Mouse (Mus musculus): ENCODE data around the gene Gm17268. TPM values are rescaled to one million over a fixed set of nuclear protein-coding genes. Genes with fewer than 3 reads are reported as not detected.

Gm17268 gene
- polyA plus RNA-seq, 1 experiment from 2014 or later = not detected

DNA sequence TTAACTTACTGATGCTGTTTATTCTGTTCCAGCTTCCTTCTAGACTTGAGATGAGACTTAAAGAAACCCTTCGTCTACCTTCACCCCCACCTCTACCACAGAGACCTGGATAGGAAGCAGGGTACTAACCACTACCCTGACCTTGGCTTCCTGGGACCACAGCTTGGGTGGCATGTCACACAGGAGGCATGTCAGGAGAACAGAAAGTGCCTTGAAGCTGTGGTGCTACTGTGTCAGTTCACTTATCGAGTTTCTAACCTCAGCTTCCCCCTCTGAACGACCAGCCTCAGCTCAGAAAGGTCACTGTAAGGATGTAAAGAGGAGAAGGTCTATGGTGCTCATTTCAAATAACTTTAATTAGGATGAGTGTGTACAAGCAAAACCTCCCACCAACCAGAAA lies 17.0 kb downstream of the Gm17268 start:
- no peak overlapping the region for H3K9ac ChIP-seq (ENCODE audit: low read depth, low read length)
- H3K9me3 ChIP-seq (ENCODE audit: control insufficient read depth, low read length) = no peaks in the 10 kb centered on the region
- no peak overlapping the region for H3K4me3 ChIP-seq (ENCODE audit: low read depth, low read length)
- H3K36me3 ChIP-seq (ENCODE audit: control insufficient read depth, insufficient read depth, low read length) = no peaks in the 10 kb centered on the region
- no peaks in the 10 kb centered on the region for H3K4me1 ChIP-seq (ENCODE audit: control insufficient read depth, insufficient read depth, low read length)
- 57% methylated on average over 3 of the region's 3 CpGs for WGBS
- no peak for DNase-seq (ENCODE audit: low spot score)
- H3K27me3 ChIP-seq (replicated peaks; ENCODE audit: control insufficient read depth, insufficient read depth, low read length) = no peaks in the 10 kb centered on the region
- ATAC-seq (ENCODE audit: low read depth) = no peak
- H3K27ac ChIP-seq (replicated peaks; ENCODE audit: low read depth, low read length) = no peak overlapping the region
- H3K4me2 ChIP-seq (ENCODE audit: low read depth, low read length) = no peak overlapping the region

DNA sequence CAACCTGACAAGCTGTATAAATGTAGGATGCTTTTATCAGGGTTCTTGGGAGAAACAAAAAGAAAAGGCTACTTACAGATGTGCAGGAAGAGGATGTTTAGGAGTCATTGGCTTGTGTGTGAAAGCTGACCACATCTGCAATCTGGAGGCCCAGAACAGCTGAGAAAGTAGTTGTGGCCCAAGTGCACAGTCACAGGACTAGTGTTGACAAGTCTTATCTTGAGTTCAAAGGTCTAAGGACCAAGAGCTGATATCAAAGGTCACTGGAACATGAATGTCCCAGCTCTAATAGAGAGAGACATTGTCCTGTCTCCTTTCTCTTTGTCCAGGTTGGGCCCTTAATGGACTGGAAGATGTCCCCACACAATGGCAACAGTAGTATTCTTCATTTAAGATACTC lies 18.6 kb downstream of the Gm17268 start:
- H3K9me3 ChIP-seq (ENCODE audit: control insufficient read depth, low read length) = no peaks in the 10 kb centered on the region
- H3K27ac ChIP-seq (replicated peaks; ENCODE audit: low read depth, low read length) = no peak overlapping the region
- H3K4me3 ChIP-seq (ENCODE audit: low read depth, low read length) = no peak overlapping the region
- no peak overlapping the region for H3K9ac ChIP-seq (ENCODE audit: low read depth, low read length)
- no peak for DNase-seq (ENCODE audit: low spot score)
- no peaks in the 10 kb centered on the region for H3K27me3 ChIP-seq (replicated peaks; ENCODE audit: control insufficient read depth, insufficient read depth, low read length)
- H3K4me2 ChIP-seq (ENCODE audit: low read depth, low read length) = no peak overlapping the region
- ATAC-seq (ENCODE audit: low read depth) = no peak
- H3K36me3 ChIP-seq (ENCODE audit: control insufficient read depth, insufficient read depth, low read length) = no peaks in the 10 kb centered on the region
- H3K4me1 ChIP-seq (ENCODE audit: control insufficient read depth, insufficient read depth, low read length) = no peaks in the 10 kb centered on the region

GRCm38 (mm10) chr11:82019389-82019788 lies 19.0 kb downstream of the Gm17268 start:
- H3K9ac ChIP-seq (ENCODE audit: low read depth, low read length) = no peak overlapping the region
- no peak overlapping the region for H3K4me2 ChIP-seq (ENCODE audit: low read depth, low read length)
- DNase-seq (ENCODE audit: low spot score) (no peak), ATAC-seq (ENCODE audit: low read depth) (no peak)
- H3K9me3 ChIP-seq (ENCODE audit: control insufficient read depth, low read length) = no peaks in the 10 kb centered on the region
- WGBS = 37% methylated on average over 2 of the region's 2 CpGs
- no peak overlapping the region for H3K27ac ChIP-seq (replicated peaks; ENCODE audit: low read depth, low read length)
- no peaks in the 10 kb centered on the region for H3K4me1 ChIP-seq (ENCODE audit: control insufficient read depth, insufficient read depth, low read length)
- H3K36me3 ChIP-seq (ENCODE audit: control insufficient read depth, insufficient read depth, low read length) = no peaks in the 10 kb centered on the region
- no peak overlapping the region for H3K4me3 ChIP-seq (ENCODE audit: low read depth, low read length)
- H3K27me3 ChIP-seq (replicated peaks; ENCODE audit: control insufficient read depth, insufficient read depth, low read length) = no peaks in the 10 kb centered on the region

DNA sequence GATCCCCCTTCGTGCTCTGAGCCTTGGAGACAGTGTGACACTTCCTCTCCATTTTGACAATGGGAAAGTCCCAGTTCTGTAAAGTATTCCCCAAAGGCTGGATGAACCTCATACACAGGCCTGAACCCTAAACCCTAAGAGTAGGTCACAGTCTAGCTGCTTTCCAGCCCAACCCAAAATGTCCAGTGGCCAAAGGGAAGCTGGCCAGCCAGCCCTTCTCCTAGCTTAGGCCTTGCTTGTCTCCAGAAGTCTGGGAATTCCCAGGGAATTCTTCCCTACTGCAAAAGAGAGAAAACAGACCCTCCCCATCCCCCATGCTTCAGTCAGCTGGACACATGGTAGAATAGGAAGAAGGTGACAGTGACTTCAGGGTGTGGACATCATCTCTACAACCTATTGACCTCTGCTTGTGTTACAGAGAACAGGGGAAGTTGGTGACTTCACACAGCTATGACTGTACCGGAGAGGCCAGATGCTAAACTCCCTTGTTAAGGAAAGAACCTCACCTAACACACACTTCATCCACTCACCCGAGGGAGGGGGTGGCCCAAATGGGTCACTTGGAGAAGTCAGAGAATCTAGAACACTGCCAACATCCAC lies 22.1 kb downstream of the Gm17268 start:
- Histone ChIP-seq H3K4me1 (ENCODE audit: control insufficient read depth, insufficient read depth, low read length) (no peaks in the 10 kb centered on the region), H3K9ac (ENCODE audit: low read depth, low read length) (no peak overlapping the region), H3K4me2 (ENCODE audit: low read depth, low read length) (no peak overlapping the region), H3K36me3 (ENCODE audit: control insufficient read depth, insufficient read depth, low read length) (no peaks in the 10 kb centered on the region), H3K27ac (replicated peaks; ENCODE audit: low read depth, low read length) (no peak overlapping the region), H3K4me3 (ENCODE audit: low read depth, low read length) (no peak overlapping the region), H3K9me3 (ENCODE audit: control insufficient read depth, low read length) (no peaks in the 10 kb centered on the region), H3K27me3 (replicated peaks; ENCODE audit: control insufficient read depth, insufficient read depth, low read length) (no peaks in the 10 kb centered on the region)
- no peak for DNase-seq (ENCODE audit: low spot score)
- WGBS = 77% methylated on average over 3 of the region's 3 CpGs
- no peak for ATAC-seq (ENCODE audit: low read depth)

GRCm38 (mm10) chr11:82015066-82015465 lies 23.3 kb downstream of the Gm17268 start:
- 58% methylated on average over 2 of the region's 2 CpGs for WGBS
- H3K27me3 ChIP-seq (replicated peaks; ENCODE audit: control insufficient read depth, insufficient read depth, low read length) = no peaks in the 10 kb centered on the region
- H3K4me2 ChIP-seq (ENCODE audit: low read depth, low read length) = no peak overlapping the region
- no peaks in the 10 kb centered on the region for H3K36me3 ChIP-seq (ENCODE audit: control insufficient read depth, insufficient read depth, low read length)
- H3K4me1 ChIP-seq (ENCODE audit: control insufficient read depth, insufficient read depth, low read length) = no peaks in the 10 kb centered on the region
- ATAC-seq (ENCODE audit: low read depth) = no peak
- no peak overlapping the region for H3K9ac ChIP-seq (ENCODE audit: low read depth, low read length)
- no peak overlapping the region for H3K4me3 ChIP-seq (ENCODE audit: low read depth, low read length)
- no peaks in the 10 kb centered on the region for H3K9me3 ChIP-seq (ENCODE audit: control insufficient read depth, low read length)
- no peak for DNase-seq (ENCODE audit: low spot score)
- no peak overlapping the region for H3K27ac ChIP-seq (replicated peaks; ENCODE audit: low read depth, low read length)

- Histone ChIP-seq H3K27me3 (replicated peaks; ENCODE audit: control insufficient read depth, insufficient read depth, low read length) (no peaks in the 10 kb centered on the region), H3K4me1 (ENCODE audit: control insufficient read depth, insufficient read depth, low read length) (no peaks in the 10 kb centered on the region), H3K36me3 (ENCODE audit: control insufficient read depth, insufficient read depth, low read length) (no peaks in the 10 kb centered on the region), H3K27ac (replicated peaks; ENCODE audit: low read depth, low read length) (no peak overlapping the region), H3K9ac (ENCODE audit: low read depth, low read length) (no peak overlapping the region), H3K9me3 (ENCODE audit: control insufficient read depth, low read length) (no peaks in the 10 kb centered on the region), H3K4me3 (ENCODE audit: low read depth, low read length) (no peak overlapping the region), H3K4me2 (ENCODE audit: low read depth, low read length) (no peak overlapping the region)
- DNase-seq (ENCODE audit: low spot score) (no peak), ATAC-seq (ENCODE audit: low read depth) (no peak)
- 35% methylated on average over 1 of the region's 1 CpGs for WGBS
Measured at GRCm38 (mm10) chr11:82013756-82014155, 24.6 kb downstream of the Gm17268 start.

DNA sequence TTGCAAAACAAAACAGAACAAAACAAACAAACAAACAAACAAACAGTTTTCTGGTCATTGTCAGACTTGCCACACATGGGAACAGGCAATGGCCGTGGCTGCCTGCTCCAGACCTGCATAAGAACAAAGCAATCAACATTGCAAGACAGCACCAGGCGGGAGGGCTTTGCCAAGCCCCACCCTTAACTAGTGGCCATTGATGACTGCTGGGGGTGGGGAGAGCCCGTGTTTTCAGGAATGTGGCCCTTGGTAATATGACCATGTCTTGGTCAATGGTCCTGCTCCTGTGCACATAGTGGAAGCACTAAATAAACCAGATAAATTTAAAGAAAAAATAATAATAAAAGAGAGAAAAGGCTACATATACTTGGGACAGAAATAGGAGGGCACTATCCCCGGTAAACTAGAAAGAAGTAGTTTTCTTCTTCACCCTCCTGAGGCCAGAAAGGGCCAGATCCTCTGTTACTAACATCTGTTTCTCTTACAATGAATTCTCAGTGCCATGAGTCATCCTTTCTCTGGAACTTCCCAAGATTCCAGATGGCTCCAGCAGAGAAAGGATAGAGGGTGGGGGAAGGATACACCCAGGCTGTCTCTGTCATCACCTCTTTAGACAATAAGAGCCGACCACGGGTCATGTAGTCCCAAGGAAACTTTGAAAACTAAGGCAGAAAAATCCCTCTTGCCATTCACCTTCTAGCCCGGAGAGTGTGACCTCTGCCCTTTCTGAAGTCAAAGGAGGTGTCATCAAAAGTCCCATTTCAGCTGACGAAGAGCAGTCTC lies 26.8 kb downstream of the Gm17268 start:
- WGBS = 51% methylated on average over 8 of the region's 8 CpGs
- no peaks in the 10 kb centered on the region for H3K27me3 ChIP-seq (replicated peaks; ENCODE audit: control insufficient read depth, insufficient read depth, low read length)
- H3K36me3 ChIP-seq (ENCODE audit: control insufficient read depth, insufficient read depth, low read length) = no peaks in the 10 kb centered on the region
- DNase-seq (ENCODE audit: low spot score) = peak; percentile 58
- H3K27ac ChIP-seq (replicated peaks; ENCODE audit: low read depth, low read length) = no peak overlapping the region
- no peaks in the 10 kb centered on the region for H3K9me3 ChIP-seq (ENCODE audit: control insufficient read depth, low read length)
- no peak overlapping the region for H3K4me3 ChIP-seq (ENCODE audit: low read depth, low read length)
- H3K4me2 ChIP-seq (ENCODE audit: low read depth, low read length) = no peak overlapping the region
- no peak for ATAC-seq (ENCODE audit: low read depth)
- H3K9ac ChIP-seq (ENCODE audit: low read depth, low read length) = no peak overlapping the region
- peaks cover 4% of the 10 kb centered on the region; the same call in 1 of the 2 replicates for H3K4me1 ChIP-seq (ENCODE audit: control insufficient read depth, insufficient read depth, low read length)

GRCm38 (mm10) chr11:82010115-82010514 lies 28.2 kb downstream of the Gm17268 start:
- Histone ChIP-seq H3K4me2 (ENCODE audit: low read depth, low read length) (no peak overlapping the region), H3K4me1 (ENCODE audit: control insufficient read depth, insufficient read depth, low read length) (peaks cover 4% of the 10 kb centered on the region; the same call in 1 of the 2 replicates), H3K27me3 (replicated peaks; ENCODE audit: control insufficient read depth, insufficient read depth, low read length) (no peaks in the 10 kb centered on the region), H3K9ac (ENCODE audit: low read depth, low read length) (no peak overlapping the region), H3K9me3 (ENCODE audit: control insufficient read depth, low read length) (no peaks in the 10 kb centered on the region), H3K4me3 (ENCODE audit: low read depth, low read length) (no peak overlapping the region), H3K27ac (replicated peaks; ENCODE audit: low read depth, low read length) (no peak overlapping the region), H3K36me3 (ENCODE audit: control insufficient read depth, insufficient read depth, low read length) (no peaks in the 10 kb centered on the region)
- WGBS = 85% methylated on average over 3 of the region's 3 CpGs
- ATAC-seq (ENCODE audit: low read depth) (no peak), DNase-seq (ENCODE audit: low spot score) (no peak)

Measured in embryonic facial prominence, embryonic 14.5 days (tissue).